Mouse (Mus musculus) heart, postnatal 0 days (tissue): Measurements from ENCODE around the gene Rora. TPM values are rescaled to one million over a fixed set of nuclear protein-coding genes. Genes with fewer than 3 reads are reported as not detected.

Experiments
- ATAC-seq: fragments of 200-750 bp; cut with Nextera tagmentation; 2 replicates; pipeline ENCODE4 v1.8.0; 2017; ENCODE audit warnings: low read depth, moderate number of reproducible peaks, moderate library complexity; ENCODE audit not compliant: insufficient read depth
- DNase-seq: peaks from one replicate; pipeline ENCODE4 v3.0.0-alpha.2; 2016; ENCODE audit warnings: low spot score
- H3K27ac ChIP-seq: fragments of 300-500 bp; sonication (generic); 2 replicates; pipeline ENCODE4 v1.5.1; 2014; ENCODE audit warnings: low read depth, mild to moderate bottlenecking
- H3K27me3 ChIP-seq: fragments of 300-500 bp; sonication (generic); 2 replicates; pipeline ENCODE4 v1.6.1; 2014; ENCODE audit warnings: low read length, mixed read lengths; ENCODE audit not compliant: control insufficient read depth, insufficient read depth
- H3K36me3 ChIP-seq: fragments of 300-500 bp; sonication (generic); replicated peaks from 2 replicates; pipeline ENCODE4 v1.6.1; 2014; ENCODE audit warnings: low read length, mixed read lengths; ENCODE audit not compliant: control insufficient read depth, insufficient read depth
- H3K4me1 ChIP-seq: fragments of 300-500 bp; sonication (generic); 2 replicates; pipeline ENCODE4 v1.6.1; 2014; ENCODE audit warnings: antibody characterized with exemption; ENCODE audit not compliant: control insufficient read depth, insufficient read depth
- H3K4me2 ChIP-seq: fragments of 300-500 bp; sonication (generic); 2 replicates; pipeline ENCODE4 v1.6.1; 2014; ENCODE audit warnings: low read depth, mild to moderate bottlenecking, low read length, moderate library complexity
- H3K4me3 ChIP-seq: fragments of 300-500 bp; sonication (generic); 2 replicates; pipeline ENCODE4 v1.5.1; 2014; ENCODE audit warnings: low read depth, low read length
- H3K9ac ChIP-seq: fragments of 300-500 bp; sonication (generic); replicated peaks from 2 replicates; pipeline ENCODE4 v1.6.1; 2014; ENCODE audit warnings: low read depth, low read length, mixed read lengths
- H3K9me3 ChIP-seq: fragments of 300-500 bp; sonication (generic); replicated peaks from 2 replicates; pipeline ENCODE4 v1.6.1; 2016; ENCODE audit warnings: low read length; ENCODE audit not compliant: control insufficient read depth
- CTCF ChIP-seq: IDR thresholded peaks from 2 replicates; pipeline ENCODE4 v1.5.1; 2016; ENCODE audit warnings: antibody characterized with exemption, control low read depth, low read depth
- EP300 ChIP-seq: IDR thresholded peaks from 2 replicates; pipeline ENCODE4 v1.6.1; 2016; ENCODE audit warnings: antibody characterized with exemption, low read depth
- WGBS: fragments of 180-500 bp; shearing (Covaris S2); extraction: QIAGEN DNeasy Blood & Tissue Kit; methylation state at CpG from one replicate; pipeline ENCODE4 v1.1.7; 2014; 5-methylcytosine and 5-hydroxymethylcytosine counted together
- polyA plus RNA-seq: library from polyadenylated mRNA; unstranded; fragments of >200 nt; fragmentation: Nextera tagmentation; extraction: Ambion mirVana; gene quantifications from 2 replicates; pipeline ENCODE4 v1.2.1, GENCODE M21; 2015
- total RNA-seq: library from RNA; depleted of rRNA; stranded (reverse); fragments of >200 nt; gene quantifications from 2 replicates; pipeline ENCODE4 v1.2.3, GENCODE M21; 2014; ENCODE audit warnings: low replicate concordance

Rora gene
- total and polyA plus RNA-seq, 2 experiments from 2014 or later = 7.9 to 9.8 TPM

- no peak overlapping the region for H3K4me2 ChIP-seq
- no peak for DNase-seq
- H3K9me3 ChIP-seq = no peaks in the 10 kb centered on the region
- no peak for TF ChIP-seq EP300
- no peak for TF ChIP-seq CTCF
- no peak for ATAC-seq
- no peaks in the 10 kb centered on the region for H3K27me3 ChIP-seq
- peaks cover 12% of the 10 kb centered on the region; the same call in 1 of the 2 replicates for H3K4me1 ChIP-seq
- WGBS = 69% methylated on average over 5 of the region's 5 CpGs
- no peak overlapping the region for H3K4me3 ChIP-seq
- no peaks in the 10 kb centered on the region for H3K36me3 ChIP-seq
- H3K9ac ChIP-seq = no peak overlapping the region
- no peak overlapping the region for H3K27ac ChIP-seq
Measured at GRCm38 (mm10) chr9:69394234-69394633, 740.6 kb downstream of the Rora start.

- ATAC-seq (peak; percentile 48; the same call in 1 of the 2 replicates), DNase-seq (no peak)
- Histone ChIP-seq H3K36me3 (peaks cover 7% of the 10 kb centered on the region; the same call in 1 of the 2 replicates), H3K4me2 (peak overlapping the region; percentile 94), H3K9ac (peak overlapping the region; percentile 95), H3K27ac (peak overlapping the region; percentile 96), H3K4me1 (peaks cover 12% of the 10 kb centered on the region; the same call in 1 of the 2 replicates), H3K27me3 (no peaks in the 10 kb centered on the region), H3K9me3 (no peaks in the 10 kb centered on the region), H3K4me3 (peak overlapping the region; percentile 84)
- 44% methylated on average over 2 of the region's 2 CpGs for WGBS
- no peak for TF ChIP-seq CTCF
- no peak for TF ChIP-seq EP300
Measured at GRCm38 (mm10) chr9:69397432-69397759, 743.8 kb downstream of the Rora start.

- Histone ChIP-seq H3K4me3 (peak within 1 kb of the TSS; percentile 84), H3K27me3 (no peaks in the 10 kb centered on the region), H3K27ac (peak within 1 kb of the TSS; percentile 96), H3K4me1 (peaks cover 12% of the 10 kb centered on the region; the same call in 1 of the 2 replicates), H3K9ac (peak within 1 kb of the TSS; percentile 95), H3K9me3 (no peaks in the 10 kb centered on the region), H3K36me3 (peaks cover 7% of the 10 kb centered on the region; the same call in 1 of the 2 replicates), H3K4me2 (peak within 1 kb of the TSS; percentile 94)
- ATAC-seq (peak; percentile 92), DNase-seq (peak; percentile 73)
- TF ChIP-seq EP300 (no peak), CTCF (no peak)
- under 1% methylated on average over 53 of the region's 53 CpGs for WGBS
Measured at GRCm38 (mm10) chr9:69397760-69398452, 744.3 kb downstream of the Rora start, which contains the start of gene Ice2. Ice2 (plus strand) TSS chr9:69397906.

GRCm38 (mm10) chr9:69398453-69398850 lies 744.9 kb downstream of the Rora start:
- no peak for TF ChIP-seq EP300
- no peak for TF ChIP-seq CTCF
- Histone ChIP-seq H3K9ac (peak overlapping the region; percentile 95), H3K4me1 (peaks cover 12% of the 10 kb centered on the region; the same call in 1 of the 2 replicates), H3K4me3 (peak overlapping the region; percentile 84), H3K4me2 (peak overlapping the region; percentile 94), H3K27me3 (no peaks in the 10 kb centered on the region), H3K9me3 (no peaks in the 10 kb centered on the region), H3K27ac (peak overlapping the region; percentile 96), H3K36me3 (peaks cover 7% of the 10 kb centered on the region; the same call in 1 of the 2 replicates)
- DNase-seq (no peak), ATAC-seq (no peak)
- 17% methylated on average over 10 of the region's 10 CpGs for WGBS

DNA sequence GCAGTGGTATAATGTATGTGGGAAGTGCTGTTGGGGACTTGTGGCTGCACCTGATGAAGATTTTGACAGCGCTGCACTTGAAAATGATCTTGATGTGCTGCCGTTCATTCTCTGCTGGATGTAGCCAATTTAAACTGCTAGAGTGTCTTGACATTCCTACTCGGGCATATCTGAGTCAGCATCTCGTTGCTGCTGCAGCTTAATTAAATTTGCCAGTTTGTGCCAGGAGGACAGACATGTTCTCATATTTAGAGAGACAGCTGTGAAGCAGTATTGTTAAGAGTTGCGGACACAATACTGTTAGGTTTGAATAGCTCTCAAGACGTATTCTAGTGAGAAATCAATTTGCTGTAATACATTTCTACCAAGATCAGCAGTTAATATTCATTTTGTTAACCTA lies 751.1 kb downstream of the Rora start:
- Histone ChIP-seq H3K36me3 (peaks cover 21% of the 10 kb centered on the region; the same call in 1 of the 2 replicates), H3K4me3 (no peak overlapping the region), H3K9me3 (no peaks in the 10 kb centered on the region), H3K27me3 (no peaks in the 10 kb centered on the region), H3K27ac (no peak overlapping the region), H3K4me1 (no peaks in the 10 kb centered on the region), H3K9ac (no peak overlapping the region), H3K4me2 (no peak overlapping the region)
- no peak for ATAC-seq
- TF ChIP-seq EP300 (no peak), CTCF (no peak)
- 73% methylated on average over 6 of the region's 6 CpGs for WGBS
- no peak for DNase-seq
